Mouse (Mus musculus): ENCODE results near the gene Myh11. TPM values are rescaled to one million over a fixed set of nuclear protein-coding genes. Genes with fewer than 3 reads are reported as not detected.

The Myh11 gene
- total and polyA plus RNA-seq, 3 experiments = 0.01 TPM; not detected in 2

DNA sequence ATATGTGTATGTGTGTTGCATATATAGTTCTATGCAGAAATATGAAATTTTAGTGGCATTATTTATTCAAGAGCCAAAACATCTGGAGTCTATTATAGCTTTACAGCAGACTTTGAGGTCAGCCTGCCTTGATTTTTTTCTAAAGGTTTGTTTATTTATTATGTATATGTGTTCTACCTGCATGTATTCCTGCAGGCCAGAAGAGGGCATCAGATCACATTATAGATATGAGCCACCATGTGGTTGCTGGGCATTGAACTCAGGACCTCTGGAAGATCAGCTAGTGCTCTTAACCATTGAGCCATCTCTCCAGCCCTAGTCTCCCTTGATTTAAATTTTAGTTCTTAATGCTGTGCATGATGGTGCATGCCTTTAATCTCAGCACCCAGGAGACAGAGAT is 143.5 kb downstream of the Myh11 start:
- TF ChIP-seq CTCF (IDR thresholded peaks at IDR 0.05 in 2 of 3, conservative IDR thresholded peaks at IDR 0.05 in 1 of 3; ENCODE audit: control insufficient read depth in 1 of 3, insufficient read depth in 1 of 3, low read depth in 2 of 3, low read length in 3 of 3, poor library complexity in 1 of 3, severe bottlenecking in 1 of 3) (peak in 1 of 3 experiments; percentile 16; a peak in 1 of 6 replicates), MYC (IDR thresholded peaks at IDR 0.05; ENCODE audit: low read depth, low read length) (0 out of 2 replicates have a peak, but pooled peaks have one; percentile 33), CHD2 (IDR thresholded peaks at IDR 0.05; ENCODE audit: low read length) (no peak), ZNF384 (IDR thresholded peaks at IDR 0.05; ENCODE audit: low read depth, low read length) (no peak), ZMIZ1 (IDR thresholded peaks at IDR 0.05; ENCODE audit: low read depth, low read length) (no peak), JUND (IDR thresholded peaks at IDR 0.05; ENCODE audit: low read depth, low read length) (no peak), MAZ (IDR thresholded peaks at IDR 0.05; ENCODE audit: low read depth, low read length) (no peak)
- no peaks in the 10 kb centered on the region for H3K9me3 ChIP-seq (replicated peaks; ENCODE audit: insufficient read depth, low read length)
- H3K27me3 ChIP-seq (ENCODE audit: control insufficient read depth in 1 of 2, insufficient read depth in 2 of 2, low read length in 2 of 2) = no peaks in the 10 kb centered on the region
- H3K4me3 ChIP-seq (ENCODE audit: control insufficient read depth in 1 of 2, insufficient read depth in 1 of 2, low read depth in 2 of 2, low read length in 2 of 2) = no peak overlapping the region
- no peak overlapping the region for H3K9ac ChIP-seq (ENCODE audit: control insufficient read depth, low read depth, low read length, poor library complexity, severe bottlenecking)
- no peaks in the 10 kb centered on the region for H3K79me2 ChIP-seq (ENCODE audit: control insufficient read depth, insufficient read depth, low read length, poor library complexity)
- DNase-seq (ENCODE audit: low read depth, low spot score) = no peak
- H3K36me3 ChIP-seq (ENCODE audit: control insufficient read depth in 1 of 2, insufficient read depth in 2 of 2, low read length in 2 of 2) = peaks cover 8 to 28% of the 10 kb centered on the region in 2 experiments
- no peaks in the 10 kb centered on the region for H3K4me1 ChIP-seq (ENCODE audit: control insufficient read depth in 1 of 2, insufficient read depth in 2 of 2, low read length in 2 of 2)
- no peak overlapping the region for H3K27ac ChIP-seq (ENCODE audit: control insufficient read depth, low read depth, low read length)

Other genes starting within 250 kb of the Myh11 start
- gene Nde1, start 128.1 kb downstream of the Myh11 start, total RNA-seq (2012; rRNA removed) = 25.2 and 25.8 TPM in 2 replicates
- gene Nde1, start 128.1 kb downstream of the Myh11 start, polyA plus RNA-seq (2012; ENCODE audit: insufficient read depth in 1 of 2, insufficient read length in 2 of 2, low read depth in 1 of 2, low replicate concordance in 2 of 2, missing spikeins in 1 of 2) = 10 to 100 TPM in 1 of 2 experiments, not detected in 1; 42.5 TPM
- 8.7 and 9.3 TPM in 2 replicates for gene Marf1, start 128.0 kb downstream of the Myh11 start, total RNA-seq (2012; rRNA removed)
- 10 to 100 TPM in 1 of 2 experiments, not detected in 1; 16.2 TPM for gene Marf1, start 128.0 kb downstream of the Myh11 start, polyA plus RNA-seq (2012; ENCODE audit: insufficient read depth in 1 of 2, insufficient read length in 2 of 2, low read depth in 1 of 2, low replicate concordance in 2 of 2, missing spikeins in 1 of 2)
- gene Fopnl, start 26.0 kb upstream of the Myh11 start, total RNA-seq (2012; rRNA removed) = 40.3 and 44.8 TPM in 2 replicates
- gene Fopnl, start 26.0 kb upstream of the Myh11 start, polyA plus RNA-seq (2012; ENCODE audit: insufficient read depth in 1 of 2, insufficient read length in 2 of 2, low read depth in 1 of 2, low replicate concordance in 2 of 2, missing spikeins in 1 of 2) = 10 to 100 TPM in 1 of 2 experiments, not detected in 1; 46.9 TPM
- gene Abcc1, start 70.2 kb upstream of the Myh11 start, total RNA-seq (2012; rRNA removed) = 30.9 and 31.5 TPM in 2 replicates
- gene Abcc1, start 70.2 kb upstream of the Myh11 start, polyA plus RNA-seq (2012; ENCODE audit: insufficient read depth in 1 of 2, insufficient read length in 2 of 2, low read depth in 1 of 2, low replicate concordance in 2 of 2, missing spikeins in 1 of 2) = 10 to 100 TPM; 34.2 to 39.8 TPM